Mouse (Mus musculus): ENCODE results near the gene AC141477.1.

AC141477.1 gene

DNA sequence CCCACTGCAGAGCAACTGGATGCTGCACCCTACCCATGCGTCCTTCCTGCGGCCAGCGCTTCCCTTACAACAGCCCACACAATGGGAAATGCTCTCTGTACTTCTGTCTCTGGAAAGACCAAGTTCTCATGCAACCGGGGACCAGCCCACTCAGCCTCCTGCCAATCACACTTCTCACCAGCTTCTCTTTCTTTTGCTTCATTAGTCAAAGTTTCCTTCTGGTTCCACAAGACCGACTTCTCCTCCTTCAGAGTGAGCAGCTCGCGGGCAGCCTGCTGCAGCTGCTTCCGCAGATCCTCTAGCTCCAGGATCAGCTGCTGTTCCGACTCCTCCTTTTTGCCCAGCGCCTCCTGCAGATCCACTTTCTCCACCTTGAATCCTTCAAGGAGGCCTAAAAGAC, 31.7 kb downstream of the AC141477.1 start:
- DNase-seq (ENCODE audit: extremely low spot score), result no peak

DNA sequence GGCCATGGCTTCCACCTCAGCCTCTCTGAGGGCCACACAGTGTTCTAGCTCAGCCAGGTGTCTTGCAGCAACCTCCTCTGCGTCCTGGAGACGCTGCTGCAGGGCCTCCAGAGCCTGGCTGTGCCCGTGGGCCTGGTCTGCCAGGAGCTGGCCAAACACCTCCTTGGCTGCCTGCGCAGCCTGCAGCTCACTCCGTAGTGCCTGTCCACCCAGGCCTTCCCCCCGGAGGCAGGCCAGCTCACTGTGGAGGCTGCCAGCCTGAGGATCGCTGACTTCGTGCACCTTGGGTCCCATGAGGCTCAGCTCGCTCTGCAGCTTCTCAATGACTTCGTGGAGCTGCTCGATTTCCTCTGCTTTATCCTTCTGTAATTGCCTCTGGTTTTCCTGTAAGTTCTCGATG, 47.6 kb downstream of the AC141477.1 start:
- DNase-seq (ENCODE audit: extremely low spot score), result no peak

DNA sequence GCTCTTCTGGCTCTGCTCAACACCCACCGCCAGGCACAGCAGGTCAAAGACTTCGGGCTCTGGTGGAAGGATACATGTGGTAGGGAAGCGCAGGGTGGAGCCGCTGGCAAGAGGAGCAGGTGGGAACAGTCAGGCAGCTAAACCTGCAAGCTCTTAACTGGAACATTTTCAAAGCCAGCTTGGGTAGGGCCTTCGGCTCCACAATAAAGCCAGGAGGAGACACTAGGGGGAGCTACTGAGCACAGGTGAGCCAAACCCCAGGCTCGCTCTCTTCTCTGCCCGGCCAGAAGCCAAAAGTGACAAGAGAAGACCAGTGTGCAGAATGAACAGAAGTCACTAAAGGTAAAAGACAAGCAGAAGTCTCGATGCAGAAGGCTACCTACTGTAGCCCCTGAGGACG, 48.5 kb downstream of the AC141477.1 start:
- peak; percentile 12 for DNase-seq (ENCODE audit: extremely low spot score)

DNA sequence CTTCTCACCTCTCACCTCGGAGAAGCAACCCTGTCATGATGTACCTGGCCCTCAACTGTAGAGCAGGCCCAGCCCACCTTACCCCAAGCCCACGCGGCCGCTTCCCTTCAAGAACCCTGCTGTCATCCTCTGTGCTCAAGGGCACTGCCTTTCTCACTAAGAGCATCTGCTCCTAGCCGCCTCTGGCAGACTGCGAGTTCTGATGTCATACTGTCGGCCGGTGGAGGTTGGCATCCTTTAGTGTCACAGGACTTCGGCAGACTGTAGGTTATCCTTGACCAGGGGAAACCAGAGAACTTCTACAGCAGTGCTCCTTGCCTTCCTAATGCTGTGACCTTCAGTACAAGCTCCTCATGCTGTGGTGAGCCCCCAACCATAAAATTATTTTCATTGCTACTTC, 49.1 kb downstream of the AC141477.1 start:
- no peak for DNase-seq (ENCODE audit: extremely low spot score)
